Comparison of ENCODE assay signal across 11 mouse cellular contexts in genomic region chr4:114442186-114442585, GRCm38 (mm10). TPM values are rescaled to one million over a fixed set of nuclear protein-coding genes. Genes with fewer than 3 reads are reported as not detected.
A peak's percentile ranks its signal among the peaks of the same experiment; 100 is the strongest.
DNase-seq lines count a peak whose midpoint lies in the region; ATAC-seq and TF ChIP-seq lines count a peak whose summit lies in the region.
"Had no signal": no experiment of that assay in that cellular context is flagged by ENCODE, and none has a peak within 500 bp of the region (broad histone marks: within the 10 kb centered on the region; RNA-seq: fewer than 3 reads in every experiment).

No protein-coding gene starts in this region.

- H3K9ac ChIP-seq in heart, postnatal 0 days (replicated peaks; ENCODE audit: low read depth, low read length): no peak overlapping the region
- H3K9ac ChIP-seq in heart, embryonic 11.5 days (ENCODE audit: low read depth, low read length): no peak overlapping the region
- no peak overlapping the region for H3K9ac ChIP-seq in midbrain, embryonic 11.5 days (ENCODE audit: low read length)
- H3K9ac ChIP-seq in midbrain, embryonic 15.5 days: no peak overlapping the region
- no peak overlapping the region for H3K9ac ChIP-seq in stomach, postnatal 0 days (ENCODE audit: low read length)
- H3K9ac ChIP-seq: heart, embryonic 15.5 days had no signal

- H3K4me2 ChIP-seq in heart, postnatal 0 days (ENCODE audit: low read depth, low read length): no peak overlapping the region
- no peak overlapping the region for H3K4me2 ChIP-seq in heart, embryonic 11.5 days
- H3K4me2 ChIP-seq in midbrain, embryonic 11.5 days: no peak overlapping the region
- no peak overlapping the region for H3K4me2 ChIP-seq in midbrain, embryonic 15.5 days
- H3K4me2 ChIP-seq in stomach, postnatal 0 days (replicated peaks; ENCODE audit: low read depth): no peak overlapping the region
- H3K4me2 ChIP-seq: heart, embryonic 15.5 days had no signal

- no peak overlapping the region for H3K4me3 ChIP-seq in heart, postnatal 0 days (ENCODE audit: low read depth, low read length)
- H3K4me3 ChIP-seq in heart, embryonic 11.5 days (ENCODE audit: low read depth, low read length): no peak overlapping the region
- H3K4me3 ChIP-seq in midbrain, embryonic 11.5 days (ENCODE audit: low read depth, low read length): no peak overlapping the region
- no peak overlapping the region for H3K4me3 ChIP-seq in midbrain, embryonic 15.5 days
- H3K4me3 ChIP-seq in stomach, postnatal 0 days (ENCODE audit: low read depth, low read length): no peak overlapping the region
- H3K4me3 ChIP-seq: heart, embryonic 15.5 days; limb, embryonic 10.5 days had no signal

- no peak; the same call in 1 of the 2 replicates for ATAC-seq in heart, postnatal 0 days (ENCODE audit: insufficient read depth, low read depth)
- no peak for ATAC-seq in heart, embryonic 11.5 days (replicated peaks; ENCODE audit: insufficient number of reproducible peaks, low FRiP score, low TSS enrichment)
- ATAC-seq in midbrain, embryonic 11.5 days (ENCODE audit: low FRiP score): no peak
- ATAC-seq in midbrain, embryonic 15.5 days (replicated peaks): no peak
- no peak for ATAC-seq in stomach, postnatal 0 days (ENCODE audit: low FRiP score, low TSS enrichment)

- TF ChIP-seq CTCF in heart, postnatal 0 days (IDR thresholded peaks at IDR 0.05; ENCODE audit: low read depth): peak; percentile 59
- peak; percentile 67 for TF ChIP-seq CTCF in stomach, postnatal 0 days (IDR thresholded peaks at IDR 0.05; ENCODE audit: low read depth)

- TF ChIP-seq EP300 in heart, postnatal 0 days (IDR thresholded peaks at IDR 0.05; ENCODE audit: low read depth): no peak
- no peak for TF ChIP-seq EP300 in stomach, postnatal 0 days (optimal IDR thresholded peaks at IDR 0.05)

- DNase-seq in heart, postnatal 0 days (ENCODE audit: low spot score): no peak
- DNase-seq in midbrain, embryonic 11.5 days (ENCODE audit: low spot score, missing footprints): peak; percentile 41
- peak; percentile 50 to 65 for DNase-seq in kidney, adult 8-10 months
- DNase-seq in stomach, postnatal 0 days (ENCODE audit: low spot score): no peak
- DNase-seq in MN1 (ENCODE audit: low spot score): no peak
- DNase-seq: gastrocnemius, postnatal 25 days; thymus, adult 2 months had no signal

- no peaks in the 10 kb centered on the region for H3K9me3 ChIP-seq in heart, postnatal 0 days (replicated peaks; ENCODE audit: control insufficient read depth, low read length)
- no peaks in the 10 kb centered on the region for H3K9me3 ChIP-seq in heart, embryonic 11.5 days (replicated peaks; ENCODE audit: control insufficient read depth, low read length)
- H3K9me3 ChIP-seq in midbrain, embryonic 11.5 days (ENCODE audit: control insufficient read depth, low read length): no peaks in the 10 kb centered on the region
- no peaks in the 10 kb centered on the region for H3K9me3 ChIP-seq in midbrain, embryonic 15.5 days
- H3K9me3 ChIP-seq in stomach, postnatal 0 days (ENCODE audit: control insufficient read depth, low read length): no peaks in the 10 kb centered on the region
- H3K9me3 ChIP-seq: heart, embryonic 15.5 days; limb, embryonic 10.5 days had no signal

- H3K4me1 ChIP-seq in heart, postnatal 0 days (ENCODE audit: control insufficient read depth, insufficient read depth): peaks cover under 1% of the 10 kb centered on the region; the same call in 1 of the 2 replicates
- H3K4me1 ChIP-seq in heart, embryonic 11.5 days (ENCODE audit: control insufficient read depth, insufficient read depth, low read length): no peaks in the 10 kb centered on the region
- H3K4me1 ChIP-seq in midbrain, embryonic 11.5 days (ENCODE audit: control insufficient read depth, insufficient read depth, low read length): no peaks in the 10 kb centered on the region
- H3K4me1 ChIP-seq in midbrain, embryonic 15.5 days: no peaks in the 10 kb centered on the region
- no peaks in the 10 kb centered on the region for H3K4me1 ChIP-seq in stomach, postnatal 0 days (replicated peaks; ENCODE audit: control insufficient read depth, insufficient read depth)
- H3K4me1 ChIP-seq: heart, embryonic 15.5 days; limb, embryonic 10.5 days had no signal

- 59% methylated on average over 2 of the region's 2 CpGs for WGBS in heart, postnatal 0 days
- WGBS in heart, embryonic 11.5 days (ENCODE audit: insufficient replicate concordance): 60% methylated on average over 2 of the region's 2 CpGs
- WGBS in midbrain, embryonic 11.5 days: 84% methylated on average over 2 of the region's 2 CpGs
- 59% methylated on average over 2 of the region's 2 CpGs for WGBS in midbrain, embryonic 15.5 days
- WGBS in stomach, postnatal 0 days: 51% methylated on average over 2 of the region's 2 CpGs

- no peaks in the 10 kb centered on the region for H3K36me3 ChIP-seq in heart, postnatal 0 days (replicated peaks; ENCODE audit: control insufficient read depth, insufficient read depth, low read length)
- no peaks in the 10 kb centered on the region for H3K36me3 ChIP-seq in heart, embryonic 11.5 days (ENCODE audit: control insufficient read depth, insufficient read depth, low read length)
- no peaks in the 10 kb centered on the region for H3K36me3 ChIP-seq in midbrain, embryonic 11.5 days (ENCODE audit: control insufficient read depth, insufficient read depth, low read length)
- H3K36me3 ChIP-seq in midbrain, embryonic 15.5 days (replicated peaks): no peaks in the 10 kb centered on the region
- H3K36me3 ChIP-seq in stomach, postnatal 0 days (ENCODE audit: control insufficient read depth, insufficient read depth, low read length): no peaks in the 10 kb centered on the region
- H3K36me3 ChIP-seq: heart, embryonic 15.5 days; limb, embryonic 10.5 days had no signal

- no peak overlapping the region for H3K27ac ChIP-seq in heart, postnatal 0 days (ENCODE audit: low read depth)
- no peak overlapping the region for H3K27ac ChIP-seq in heart, embryonic 11.5 days (ENCODE audit: low read depth, low read length)
- H3K27ac ChIP-seq in midbrain, embryonic 11.5 days (ENCODE audit: low read depth, low read length): no peak overlapping the region
- no peak overlapping the region for H3K27ac ChIP-seq in midbrain, embryonic 15.5 days
- no peak overlapping the region for H3K27ac ChIP-seq in stomach, postnatal 0 days (replicated peaks)
- H3K27ac ChIP-seq: heart, embryonic 15.5 days; limb, embryonic 10.5 days had no signal

- no peaks in the 10 kb centered on the region for H3K27me3 ChIP-seq in heart, postnatal 0 days (ENCODE audit: control insufficient read depth, insufficient read depth, low read length)
- H3K27me3 ChIP-seq in heart, embryonic 11.5 days (ENCODE audit: control insufficient read depth, insufficient read depth, low read length): peaks cover 18% of the 10 kb centered on the region
- H3K27me3 ChIP-seq in midbrain, embryonic 11.5 days (ENCODE audit: control insufficient read depth, insufficient read depth, low read length): no peaks in the 10 kb centered on the region
- H3K27me3 ChIP-seq in midbrain, embryonic 15.5 days (replicated peaks): no peaks in the 10 kb centered on the region
- no peaks in the 10 kb centered on the region for H3K27me3 ChIP-seq in stomach, postnatal 0 days (ENCODE audit: control insufficient read depth, insufficient read depth, low read length)

RNA-seq across cellular contexts. Expression of gene Trabd2b, which starts 35.7 kb away (rescaled TPM):
- total RNA-seq in heart, postnatal 0 days (2014; rRNA removed; ENCODE audit: low replicate concordance): 8.5 and 10.5 TPM in 2 replicates
- 4.2 and 4.5 TPM in 2 replicates for polyA plus RNA-seq in heart, postnatal 0 days (2015; fragmentation: Nextera tagmentation; extraction: Ambion mirVana)
- polyA plus RNA-seq in heart, embryonic 11.5 days (2014; fragmentation: Nextera tagmentation; extraction: Ambion mirVana): 1.5 and 1.7 TPM in 2 replicates
- polyA plus RNA-seq in midbrain, embryonic 11.5 days (2014; fragmentation: Nextera tagmentation; extraction: Ambion mirVana): 2.1 and 2.2 TPM in 2 replicates
- 0.60 and 0.65 TPM in 2 replicates for polyA plus RNA-seq in midbrain, embryonic 15.5 days (2015; fragmentation: Nextera tagmentation; extraction: Ambion mirVana)
- polyA plus RNA-seq in stomach, postnatal 0 days (2015; fragmentation: Nextera tagmentation; extraction: Ambion mirVana): 0.59 and 0.61 TPM in 2 replicates

Comparison
In these comparisons a context has a peak if more than half of its experiments do, and no peak if none do; other contexts are left out.
1. DNase-seq: peak in midbrain, embryonic 11.5 days (single experiment) and kidney, adult 8-10 months (2 of 2); none in heart, postnatal 0 days (single experiment), stomach, postnatal 0 days (single experiment) and MN1 (single experiment).